Mouse (Mus musculus): ENCODE measurements around the gene Gm6880.
"Not testable (repeated sequence)": the region's sequence is repeated elsewhere in the genome, so short reads cannot be mapped to it uniquely, and the experiment has no call there.

Gm6880 gene

DNA sequence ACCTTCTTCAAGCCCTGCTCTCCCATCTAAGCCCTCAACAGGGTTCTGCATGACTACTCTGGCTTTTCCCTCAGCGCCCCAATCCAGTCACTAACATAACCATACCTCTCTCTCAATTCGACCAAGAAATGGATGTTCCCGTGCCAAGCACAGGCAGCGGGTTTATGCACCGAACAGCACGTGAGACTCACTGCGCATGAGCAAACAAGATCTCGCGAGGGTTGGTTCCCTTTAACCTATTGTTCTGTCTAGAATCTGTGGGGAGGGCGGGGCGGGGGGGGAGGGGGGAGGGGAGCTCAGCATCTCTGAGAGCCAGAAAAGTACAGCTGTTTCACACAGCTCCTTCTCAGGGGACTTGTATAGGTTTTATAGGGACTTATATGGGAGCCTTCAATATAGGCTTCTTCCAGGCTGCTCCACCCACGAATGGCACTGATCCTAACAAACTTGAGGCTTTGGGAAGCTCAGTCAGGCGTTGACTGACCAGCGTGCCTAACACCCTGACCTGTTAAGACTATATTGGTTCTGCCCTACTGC is at the start of gene Gm6880:
Gm6880 (minus strand) TSS at position 51 of the 537 bp plus-strand sequence.
- DNase-seq (ENCODE audit: low spot score in 2 of 2), result not testable (repeated sequence)

DNA sequence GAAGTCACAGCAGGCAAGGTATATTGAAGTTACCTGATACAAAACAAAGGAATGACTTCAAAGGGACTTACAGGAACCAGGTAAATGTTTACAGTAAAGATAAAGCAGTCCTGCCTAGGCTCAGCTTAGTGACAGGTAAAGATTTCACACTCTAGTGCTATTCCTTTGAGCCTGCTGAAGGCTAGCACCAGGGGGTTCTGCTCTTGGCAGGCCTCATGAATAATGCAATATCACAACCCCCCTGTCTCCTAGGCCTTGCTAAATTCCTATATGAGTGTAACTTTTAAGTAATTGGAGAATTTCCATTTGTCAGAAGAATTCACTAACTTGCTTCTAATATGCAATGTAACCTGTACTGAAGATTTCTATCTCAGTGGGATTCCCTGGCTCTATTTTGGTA is 36.3 kb upstream of the Gm6880 start:
- not testable (repeated sequence) for DNase-seq (ENCODE audit: low spot score in 2 of 2)

DNA sequence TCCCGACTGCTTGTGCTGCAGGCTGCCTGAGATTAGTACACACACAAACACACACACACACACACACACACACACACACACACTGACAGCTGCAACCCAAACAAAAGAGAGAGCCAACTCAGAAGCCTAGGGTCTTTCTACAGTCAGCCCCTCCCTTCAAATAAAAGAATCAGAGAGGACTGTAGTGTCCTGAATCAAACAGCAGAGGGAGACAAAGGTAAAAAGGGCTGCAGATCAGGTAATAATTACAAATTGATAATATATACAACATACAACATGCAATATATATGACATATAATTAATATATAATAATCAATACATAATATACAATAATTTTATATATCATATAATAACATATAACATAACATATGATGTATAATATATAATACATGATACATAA is 15.9 kb upstream of the Gm6880 start:
- no peak for DNase-seq (ENCODE audit: low spot score in 2 of 2)

DNA sequence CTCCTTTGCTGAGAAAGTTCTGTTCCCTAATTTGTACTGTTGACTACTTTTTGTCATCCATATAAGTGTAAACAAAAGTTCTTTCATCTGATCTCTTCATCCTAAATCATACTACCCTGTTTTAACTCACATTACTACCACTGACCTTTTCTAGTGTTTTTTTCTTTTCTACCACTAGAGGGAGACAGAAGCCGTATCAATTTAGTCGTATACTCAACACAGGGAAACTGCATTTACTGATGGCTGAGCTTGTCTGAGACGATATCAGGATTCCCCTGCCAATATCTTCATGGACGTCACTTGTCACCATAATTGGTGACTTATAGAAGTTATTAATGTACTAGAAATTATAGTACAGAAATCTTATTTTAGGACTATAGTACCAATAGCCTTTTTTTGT is 28.4 kb downstream of the Gm6880 start:
- no peak for DNase-seq (ENCODE audit: low spot score in 2 of 2)

DNA sequence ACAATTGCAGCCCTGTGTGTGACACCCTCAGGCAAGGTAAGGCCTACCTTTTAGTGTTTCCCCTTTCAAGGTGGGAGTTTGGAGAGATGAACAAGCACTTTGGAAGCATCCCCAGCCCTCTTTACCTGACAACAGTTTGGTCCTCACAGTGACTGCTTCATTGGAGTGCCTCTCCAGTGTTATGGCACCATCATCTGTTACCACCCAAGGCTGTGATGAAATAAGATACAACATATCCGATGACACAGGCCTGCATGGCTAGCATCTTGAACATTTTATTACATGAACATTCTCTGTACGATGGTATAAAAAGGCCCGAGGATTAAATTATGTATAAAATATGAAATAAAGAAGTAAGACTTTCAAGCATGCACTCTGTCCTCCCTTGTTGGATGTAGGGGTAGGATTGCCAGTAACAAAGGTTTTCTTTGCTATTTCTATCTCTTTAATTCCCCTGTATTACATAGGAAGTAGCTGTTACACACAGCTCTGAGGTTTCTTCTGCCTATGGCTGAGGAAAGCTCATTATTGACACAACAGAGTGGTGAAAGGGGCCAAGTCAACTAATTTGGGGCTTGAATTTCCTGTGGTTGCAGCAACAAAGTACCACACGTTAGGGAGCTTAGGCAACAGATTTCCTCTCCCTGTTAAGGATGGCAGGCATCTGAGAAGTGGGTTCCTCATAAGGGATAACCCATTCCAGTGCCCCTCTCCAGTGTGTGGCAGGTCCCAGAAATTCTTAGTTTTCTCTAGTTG is 29.9 kb downstream of the Gm6880 start:
- DNase-seq (ENCODE audit: low spot score in 2 of 2), result no peak

All from right cerebral cortex, postnatal 36 days (tissue).